Mouse (Mus musculus) central nervous system, embryonic 14 days (tissue): Measurements from ENCODE around the gene Olfr727. TPM values are rescaled to one million over a fixed set of nuclear protein-coding genes. Genes with fewer than 3 reads are reported as not detected.

ENCODE experiments used
- polyA plus RNA-seq: library from polyadenylated mRNA; depleted of rRNA; stranded (reverse); fragments of >200 nt; gene quantifications from 2 replicates; pipeline ENCODE4 v1.2.3, GENCODE M21; 2012; rRNA removed

Gene Olfr727
- polyA plus RNA-seq: not detected in 2 replicates

DNA sequence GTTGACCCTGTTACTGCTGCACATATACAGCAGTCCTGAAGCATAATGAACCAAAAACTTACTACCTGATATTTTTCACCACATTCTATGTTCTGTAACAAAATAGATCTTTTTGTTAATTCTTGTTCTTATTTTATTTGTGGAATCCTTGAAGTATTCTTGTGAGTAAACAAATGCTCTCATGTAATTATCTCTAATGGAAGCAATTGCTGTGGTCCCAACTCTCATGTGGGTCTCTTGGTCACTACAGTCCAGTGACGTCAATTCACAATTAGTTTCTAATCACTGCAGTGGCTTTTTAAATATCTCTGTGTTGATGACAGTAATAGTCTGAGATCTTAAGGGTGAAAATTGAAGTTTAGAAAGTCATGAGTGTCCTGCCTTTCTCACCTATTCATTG, at the start of gene Olfr727:
Olfr727 (plus strand) TSS at position 301 of the 400 bp plus-strand sequence.

DNA sequence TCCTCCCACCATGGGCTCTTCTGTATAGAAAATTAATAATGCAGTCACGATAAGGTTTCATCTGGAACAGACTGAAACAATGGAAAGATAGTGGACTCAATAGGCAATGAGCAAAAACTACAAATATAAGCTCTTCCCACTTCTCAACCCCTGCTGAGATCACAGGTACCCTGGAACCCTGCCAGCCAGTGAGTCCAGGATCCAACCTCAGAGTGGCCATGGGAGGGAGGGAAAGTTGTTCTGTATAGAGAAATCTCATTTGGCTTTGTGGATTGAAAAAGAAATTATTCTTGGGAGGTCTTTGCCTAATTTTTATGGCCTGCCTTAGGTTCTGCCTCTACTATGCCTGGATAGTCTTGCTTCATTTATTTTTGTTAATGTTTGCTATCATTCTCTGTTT, 32.1 kb upstream of the Olfr727 start, which contains the start of gene Olfr726:
Olfr726 (minus strand) TSS at position 101 of the 400 bp plus-strand sequence.

GRCm38 (mm10) chr14:50142580-50142979, 19.6 kb downstream of the Olfr727 start, which contains the start of gene Olfr728:
TSS of gene Olfr728 (minus strand) at chr14:50142680.

DNA sequence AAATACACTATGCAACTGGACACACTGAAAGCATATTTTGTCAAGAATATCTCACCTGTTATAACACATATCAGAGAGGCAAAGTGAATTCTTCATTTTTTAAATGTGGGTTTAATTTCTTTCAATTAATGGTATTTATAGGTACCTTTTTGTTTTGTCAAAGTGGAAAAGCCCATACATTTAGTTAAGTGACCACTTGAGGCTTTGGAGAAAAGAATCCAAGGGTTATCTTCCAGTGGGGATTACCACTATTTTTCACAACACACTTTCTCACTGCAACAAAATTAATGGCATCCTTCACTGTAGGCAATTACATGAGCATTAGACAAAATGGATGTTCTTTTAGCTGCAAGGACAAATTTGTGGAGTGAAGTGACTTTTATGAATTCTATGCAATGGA, 29.8 kb downstream of the Olfr727 start, which contains the start of gene Olfr729:
Olfr729 (minus strand) TSS at position 101 of the 400 bp plus-strand sequence.

Other genes with a start within 250 kb of the Olfr727 start
- gene Olfr722, start 221.2 kb upstream of the Olfr727 start, polyA plus RNA-seq: not detected in 2 replicates
- not detected in 2 replicates for gene Olfr723, start 191.4 kb upstream of the Olfr727 start, polyA plus RNA-seq
- not detected in 2 replicates for gene Olfr724, start 159.9 kb upstream of the Olfr727 start, polyA plus RNA-seq
- not detected in 2 replicates for gene Olfr725, start 82.8 kb upstream of the Olfr727 start, polyA plus RNA-seq
- gene Olfr726, start 32.2 kb upstream of the Olfr727 start, polyA plus RNA-seq: not detected in 2 replicates
- not detected in 2 replicates for gene Olfr728, start 19.5 kb downstream of the Olfr727 start, polyA plus RNA-seq
- not detected in 2 replicates for gene Olfr729, start 29.7 kb downstream of the Olfr727 start, polyA plus RNA-seq
- gene Olfr730, start 65.0 kb downstream of the Olfr727 start, polyA plus RNA-seq: not detected in 2 replicates
- not detected in 2 replicates for gene Olfr731, start 118.7 kb downstream of the Olfr727 start, polyA plus RNA-seq
- gene Olfr732, start 161.0 kb downstream of the Olfr727 start, polyA plus RNA-seq: not detected in 2 replicates
- gene Olfr733, start 178.3 kb downstream of the Olfr727 start, polyA plus RNA-seq: not detected in 2 replicates
- gene Olfr734, start 203.6 kb downstream of the Olfr727 start, polyA plus RNA-seq: not detected in 2 replicates
- gene Olfr735, start 225.7 kb downstream of the Olfr727 start, polyA plus RNA-seq: not detected in 2 replicates
- not detected in 2 replicates for gene Tlr11, start 234.7 kb downstream of the Olfr727 start, polyA plus RNA-seq